Mouse (Mus musculus) C2C12 (cell line): ENCODE measurements around the gene Tmx4.

Experiments used
- CEBPB ChIP-seq: IDR thresholded peaks from one replicate; pipeline ENCODE4 v1.6.1; 2011; ENCODE audit warnings: low read depth, mild to moderate bottlenecking, control low read depth, moderate library complexity
- CTCF ChIP-seq: IDR thresholded peaks from one replicate; pipeline ENCODE4 v1.5.1; 2011; ENCODE audit not compliant: control insufficient read depth, insufficient read depth, insufficient read length
- FOSL1 ChIP-seq: IDR thresholded peaks from one replicate; pipeline ENCODE4 v1.8.0; 2011; ENCODE audit warnings: mild to moderate bottlenecking, low read length; ENCODE audit not compliant: poor library complexity, insufficient read depth, severe bottlenecking
- MAX ChIP-seq: IDR thresholded peaks from one replicate; pipeline ENCODE4 v1.6.1; 2011; ENCODE audit warnings: mild to moderate bottlenecking, control low read depth
- MYOD1 ChIP-seq: IDR thresholded peaks from one replicate; pipeline ENCODE4 v1.6.1; 2011; ENCODE audit warnings: low read depth; ENCODE audit not compliant: control insufficient read depth, insufficient read length

- TF ChIP-seq MAX (no peak), CTCF (no peak), CEBPB (no peak), FOSL1 (no peak), MYOD1 (no peak)
These were observed 31.5 kb upstream of the Tmx4 start for GRCm38 (mm10) chr2:134675465-134675864.
